Mouse (Mus musculus) MEL (cell line): Measurements from ENCODE around the gene Fam172a. TPM values are rescaled to one million over a fixed set of nuclear protein-coding genes. Genes with fewer than 3 reads are reported as not detected.

ENCODE experiments used
- DNase-seq: peaks from one replicate; pipeline ENCODE4 v3.0.0; 2011; ENCODE audit warnings: low read depth, low spot score
- H3K27ac ChIP-seq: 2 replicates; pipeline ENCODE4 v1.5.1; 2012; ENCODE audit warnings: low read depth, mild to moderate bottlenecking, control low read depth, low read length, moderate library complexity; ENCODE audit not compliant: control insufficient read depth
- H3K27me3 ChIP-seq, 2 experiments: fragments of 150-350 bp in 1 of 2; sonication (generic) in 1 of 2; 2 replicates each; pipeline ENCODE4 v1.6.1; 2012; ENCODE audit warnings: low read length in 2 of 2, mild to moderate bottlenecking in 2 of 2, improper control_type of control experiment in 1 of 2, moderate library complexity in 1 of 2; ENCODE audit not compliant: insufficient read depth in 2 of 2, control insufficient read depth in 1 of 2
- H3K36me3 ChIP-seq, 2 experiments: 2 replicates each; pipeline ENCODE4 v1.6.1; 2012 to 2014; ENCODE audit warnings: low read length in 2 of 2, improper control_type of control experiment in 1 of 2, inconsistent platforms in 1 of 2, mild to moderate bottlenecking in 1 of 2; ENCODE audit not compliant: insufficient read depth in 2 of 2, control insufficient read depth in 1 of 2
- H3K4me1 ChIP-seq, 2 experiments: fragments of 150-350 bp in 1 of 2; sonication (generic) in 1 of 2; 2 replicates each; pipeline ENCODE4 v1.6.1; 2012; ENCODE audit warnings: low read length in 2 of 2, improper control_type of control experiment in 1 of 2, mild to moderate bottlenecking in 1 of 2; ENCODE audit not compliant: insufficient read depth in 2 of 2, control insufficient read depth in 1 of 2
- H3K4me3 ChIP-seq, 2 experiments: fragments of 150-350 bp in 1 of 2; sonication (generic) in 1 of 2; 2 replicates each; pipeline ENCODE4 v1.5.1; 2012; ENCODE audit warnings: low read depth in 2 of 2, low read length in 2 of 2, mild to moderate bottlenecking in 2 of 2, moderate library complexity in 2 of 2, control low read depth in 1 of 2, improper control_type of control experiment in 1 of 2; ENCODE audit not compliant: control insufficient read depth in 1 of 2, insufficient read depth in 1 of 2
- H3K79me2 ChIP-seq: 2 replicates; pipeline ENCODE4 v1.6.1; 2012; ENCODE audit warnings: mild to moderate bottlenecking, low read length, moderate library complexity; ENCODE audit not compliant: control insufficient read depth, poor library complexity, insufficient read depth
- H3K9ac ChIP-seq: 2 replicates; pipeline ENCODE4 v1.6.1; 2012; ENCODE audit warnings: low read depth, mild to moderate bottlenecking, control low read depth, low read length, moderate library complexity; ENCODE audit not compliant: control insufficient read depth, poor library complexity, severe bottlenecking
- H3K9me3 ChIP-seq: fragments of 150-350 bp; sonication (generic); replicated peaks from 2 replicates; pipeline ENCODE4 v1.6.1; 2012; ENCODE audit warnings: mild to moderate bottlenecking, low read length, improper control_type of control experiment, moderate library complexity; ENCODE audit not compliant: insufficient read depth
- CTCF ChIP-seq, 3 experiments: IDR thresholded peaks in 2 of 3; conservative IDR thresholded peaks in 1 of 3; 2 replicates each; pipeline ENCODE4 v1.5.1; 2011 to 2012; ENCODE audit warnings: low read length in 3 of 3, low read depth in 2 of 3, mild to moderate bottlenecking in 2 of 3, improper control_type of control experiment in 1 of 3, inconsistent platforms in 1 of 3, mixed read lengths in 1 of 3, moderate library complexity in 1 of 3; ENCODE audit not compliant: control insufficient read depth in 1 of 3, insufficient read depth in 1 of 3, poor library complexity in 1 of 3, severe bottlenecking in 1 of 3
- E2F4 ChIP-seq: IDR thresholded peaks from 2 replicates; pipeline ENCODE4 v1.6.1; 2011; ENCODE audit warnings: low read depth, low read length, improper control_type of control experiment, borderline replicate concordance
- ETS1 ChIP-seq: IDR thresholded peaks from 2 replicates; pipeline ENCODE4 v1.6.1; 2012; ENCODE audit warnings: low read depth, mild to moderate bottlenecking, inconsistent platforms, low read length, improper control_type of control experiment, moderate library complexity
- GABPA ChIP-seq: IDR thresholded peaks from 2 replicates; pipeline ENCODE4 v1.6.1; 2012; ENCODE audit warnings: low read depth, mild to moderate bottlenecking, inconsistent platforms, low read length, improper control_type of control experiment, moderate library complexity
- HCFC1 ChIP-seq: IDR thresholded peaks from 2 replicates; pipeline ENCODE4 v1.6.1; 2012; ENCODE audit warnings: low read depth, mild to moderate bottlenecking, inconsistent platforms, low read length, improper control_type of control experiment, moderate library complexity
- KAT2A ChIP-seq: conservative IDR thresholded peaks from 2 replicates; pipeline ENCODE4 v1.6.1; 2012; ENCODE audit warnings: low read depth, low read length, improper control_type of control experiment, inconsistent platforms
- MAX ChIP-seq: IDR thresholded peaks from 2 replicates; pipeline ENCODE4 v1.6.1; 2011; ENCODE audit warnings: low read length, improper control_type of control experiment
- MAZ ChIP-seq: IDR thresholded peaks from 2 replicates; pipeline ENCODE4 v1.6.1; 2012; ENCODE audit warnings: low read depth, mild to moderate bottlenecking, inconsistent platforms, low read length, improper control_type of control experiment
- MEF2A ChIP-seq: IDR thresholded peaks from 2 replicates; pipeline ENCODE4 v1.6.1; 2014; ENCODE audit warnings: low read depth, mild to moderate bottlenecking, inconsistent platforms, low read length, improper control_type of control experiment; ENCODE audit not compliant: poor library complexity, insufficient replicate concordance, severe bottlenecking; ENCODE audit errors: extremely low read depth
- MXI1 ChIP-seq: IDR thresholded peaks from 2 replicates; pipeline ENCODE4 v1.6.1; 2011; ENCODE audit warnings: mild to moderate bottlenecking, low read depth, low read length, improper control_type of control experiment
- MYB ChIP-seq: IDR thresholded peaks from 2 replicates; pipeline ENCODE4 v1.6.1; 2011; ENCODE audit warnings: mild to moderate bottlenecking, low read depth, low read length, improper control_type of control experiment
- MYC ChIP-seq: IDR thresholded peaks from 2 replicates; pipeline ENCODE4 v1.6.1; 2011; ENCODE audit warnings: low read depth, mild to moderate bottlenecking, low read length, improper control_type of control experiment, moderate library complexity
- POLR2A ChIP-seq, 2 experiments: IDR thresholded peaks; 2 replicates each; pipeline ENCODE4 v1.6.1; 2011 to 2012; ENCODE audit warnings: low read length in 2 of 2, mild to moderate bottlenecking in 2 of 2, control low read depth in 1 of 2, improper control_type of control experiment in 1 of 2, low read depth in 1 of 2, moderate library complexity in 1 of 2; ENCODE audit not compliant: control insufficient read depth in 1 of 2, insufficient read depth in 1 of 2, poor library complexity in 1 of 2
- POLR2AphosphoS2 ChIP-seq: IDR thresholded peaks from 2 replicates; pipeline ENCODE4 v1.6.1; 2011; ENCODE audit warnings: low read length, improper control_type of control experiment
- POLR2AphosphoS5 ChIP-seq: IDR thresholded peaks from 2 replicates; pipeline ENCODE4 v1.6.1; 2012; ENCODE audit warnings: low read depth, borderline replicate concordance, mild to moderate bottlenecking, inconsistent platforms, low read length, moderate library complexity, mixed read lengths
- RAD21 ChIP-seq: IDR thresholded peaks from 2 replicates; pipeline ENCODE4 v1.6.1; 2011; ENCODE audit warnings: mild to moderate bottlenecking, low read depth, low read length, improper control_type of control experiment
- RCOR1 ChIP-seq: IDR thresholded peaks from 2 replicates; pipeline ENCODE4 v1.6.1; 2012; ENCODE audit warnings: low read depth, mild to moderate bottlenecking, inconsistent platforms, low read length, improper control_type of control experiment
- SIN3A ChIP-seq: IDR thresholded peaks from 2 replicates; pipeline ENCODE4 v1.6.1; 2012; ENCODE audit warnings: low read length, improper control_type of control experiment, inconsistent platforms
- SMC3 ChIP-seq: IDR thresholded peaks from 2 replicates; pipeline ENCODE4 v1.6.1; 2011; ENCODE audit warnings: low read depth, low read length, improper control_type of control experiment
- TCF12 ChIP-seq: IDR thresholded peaks from 2 replicates; pipeline ENCODE4 v1.6.1; 2014; ENCODE audit warnings: low read depth, mild to moderate bottlenecking, inconsistent platforms, low read length, improper control_type of control experiment, moderate library complexity
- USF2 ChIP-seq, 2 experiments: IDR thresholded peaks; 2 replicates each; pipeline ENCODE4 v1.6.1; 2011 to 2012; ENCODE audit warnings: improper control_type of control experiment in 2 of 2, low read length in 2 of 2, borderline replicate concordance in 1 of 2, inconsistent platforms in 1 of 2, low read depth in 1 of 2, mild to moderate bottlenecking in 1 of 2; ENCODE audit not compliant: insufficient read depth in 1 of 2
- ZKSCAN1 ChIP-seq: IDR thresholded peaks from 2 replicates; pipeline ENCODE4 v1.6.1; 2012; ENCODE audit warnings: low read depth, mild to moderate bottlenecking, inconsistent platforms, low read length, improper control_type of control experiment, moderate library complexity
- ZMIZ1 ChIP-seq: IDR thresholded peaks from 2 replicates; pipeline ENCODE4 v1.6.1; 2012; ENCODE audit warnings: low read depth, mild to moderate bottlenecking, inconsistent platforms, low read length, improper control_type of control experiment, moderate library complexity
- ZNF384 ChIP-seq: IDR thresholded peaks from 2 replicates; pipeline ENCODE4 v1.6.1; 2012; ENCODE audit warnings: low read depth, mild to moderate bottlenecking, inconsistent platforms, low read length, improper control_type of control experiment
- polyA plus RNA-seq, 2 experiments: library from polyadenylated mRNA; stranded (reverse) in 1 of 2; unstranded in 1 of 2; fragments of >175 nt in 1 of 2; fragments of >200 nt in 1 of 2; gene quantifications; 2 replicates each; pipeline versions ENCODE4 v1.2.1 to v1.2.4; 2012; ENCODE audit warnings: low replicate concordance in 2 of 2, low read depth in 1 of 2; ENCODE audit not compliant: insufficient read length in 2 of 2, insufficient read depth in 1 of 2, missing spikeins in 1 of 2
- total RNA-seq: library from RNA; depleted of rRNA; stranded (reverse); fragments of 300-350 nt; gene quantifications from 2 replicates; pipeline ENCODE4 v1.2.3, GENCODE M21; 2012

Fam172a gene
- total and polyA plus RNA-seq, 3 experiments, result 13.4 to 358 (median 19.6) TPM

DNA sequence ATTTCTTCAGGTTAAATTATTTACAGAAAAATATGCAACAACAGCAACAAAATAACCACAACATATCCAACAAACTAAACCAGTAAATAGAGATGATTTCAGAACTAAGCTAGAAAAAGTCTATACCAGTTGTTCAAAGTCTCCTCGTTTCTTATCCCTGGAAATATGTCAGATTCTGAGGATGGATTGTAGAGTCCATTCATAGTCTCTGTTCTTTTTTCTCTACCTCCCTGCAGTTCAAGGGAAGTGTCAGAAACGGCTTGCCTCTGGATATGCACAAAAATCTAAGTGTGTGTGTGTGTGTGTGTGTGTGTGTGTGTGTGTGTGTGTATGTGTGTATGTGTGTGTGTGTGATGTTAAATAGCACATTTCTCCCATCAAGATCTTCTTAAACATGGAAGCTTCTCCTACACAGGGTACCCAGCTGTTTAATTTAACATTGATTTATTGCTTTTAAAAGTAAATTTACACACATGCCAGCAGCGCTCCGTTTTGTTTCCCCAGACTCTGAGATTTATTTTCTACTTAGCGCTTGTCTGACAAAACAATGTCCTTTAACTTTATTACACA lies 475.6 kb downstream of the Fam172a start:
- Histone ChIP-seq H3K9ac (no peak overlapping the region), H3K27ac (no peak overlapping the region), H3K4me1 (no peaks in the 10 kb centered on the region), H3K79me2 (no peaks in the 10 kb centered on the region), H3K36me3 (no peaks in the 10 kb centered on the region), H3K9me3 (no peaks in the 10 kb centered on the region), H3K4me3 (no peak overlapping the region), H3K27me3 (peaks cover 0 to 3% of the 10 kb centered on the region in 2 experiments; a peak in 1 of 4 replicates)
- DNase-seq, result no peak
- TF ChIP-seq POLR2AphosphoS2 (no peak), RCOR1 (no peak)

DNA sequence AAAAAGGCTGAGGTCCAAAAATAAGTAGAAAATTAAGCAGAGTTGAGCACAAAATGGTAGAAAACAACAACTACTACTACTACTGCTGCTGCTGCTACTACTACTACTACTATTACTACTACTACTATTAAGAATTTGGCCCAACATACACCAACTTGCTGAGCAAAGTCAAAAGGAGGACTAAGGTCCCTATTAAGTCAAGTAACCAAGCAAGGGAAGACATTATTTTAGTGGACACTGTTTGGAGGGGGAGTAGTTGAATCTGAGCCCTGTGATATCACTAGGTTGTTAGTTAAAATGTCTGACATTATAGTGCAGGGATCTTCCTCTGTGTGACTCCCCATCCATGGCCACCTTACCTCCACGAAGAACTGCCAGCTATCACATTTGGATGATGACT lies 476.2 kb downstream of the Fam172a start:
- TF ChIP-seq CTCF (IDR thresholded peaks at IDR 0.05 in 2 of 3, conservative IDR thresholded peaks at IDR 0.05 in 1 of 3; ENCODE audit: control insufficient read depth in 1 of 3, insufficient read depth in 1 of 3, low read depth in 2 of 3, low read length in 3 of 3, poor library complexity in 1 of 3, severe bottlenecking in 1 of 3), result no peak
- no peak for TF ChIP-seq POLR2AphosphoS5
- no peak for TF ChIP-seq ETS1
- no peak for TF ChIP-seq MEF2A
- TF ChIP-seq MYB, result no peak
- TF ChIP-seq ZNF384, result no peak
- TF ChIP-seq, all 39 proteins: peak for 0
- no peak overlapping the region for H3K4me3 ChIP-seq
- no peak overlapping the region for H3K9ac ChIP-seq
- H3K9me3 ChIP-seq, result no peaks in the 10 kb centered on the region
- no peak overlapping the region for H3K27ac ChIP-seq
- no peak for DNase-seq
- no peaks in the 10 kb centered on the region for H3K4me1 ChIP-seq
- no peaks in the 10 kb centered on the region for H3K36me3 ChIP-seq
- peaks cover 0 to 3% of the 10 kb centered on the region in 2 experiments; a peak in 1 of 4 replicates for H3K27me3 ChIP-seq
- no peaks in the 10 kb centered on the region for H3K79me2 ChIP-seq

DNA sequence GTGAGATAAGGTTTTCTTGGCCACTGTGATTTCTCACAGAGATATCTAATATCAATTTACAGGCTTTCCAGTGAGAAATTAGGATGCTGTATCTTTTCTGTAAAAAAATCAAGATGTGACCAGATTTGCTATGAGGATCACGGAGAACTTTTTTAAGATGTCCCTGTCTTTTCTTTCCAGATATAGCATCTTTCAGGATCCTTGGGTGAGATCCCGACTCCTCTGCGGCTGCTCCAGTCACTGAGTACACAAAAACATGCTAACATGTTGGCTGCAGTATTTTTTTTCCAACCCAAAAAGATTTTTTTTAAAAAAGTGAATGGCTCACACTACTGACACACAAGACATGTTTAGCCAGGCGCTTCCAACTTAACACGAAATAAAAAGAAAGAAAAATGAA lies 476.9 kb downstream of the Fam172a start:
- TF ChIP-seq RAD21, result no peak
- TF ChIP-seq POLR2A (IDR thresholded peaks at IDR 0.05; ENCODE audit: control insufficient read depth in 1 of 2, insufficient read depth in 1 of 2, low read depth in 1 of 2, low read length in 2 of 2, poor library complexity in 1 of 2), result no peak
- no peak for TF ChIP-seq GABPA
- no peak for TF ChIP-seq SMC3
- no peak for TF ChIP-seq KAT2A
- TF ChIP-seq HCFC1, result no peak
- no peak for TF ChIP-seq SIN3A
- no peak for TF ChIP-seq ZMIZ1
- no peak for TF ChIP-seq MYC
- no peak for TF ChIP-seq CTCF (IDR thresholded peaks at IDR 0.05 in 2 of 3, conservative IDR thresholded peaks at IDR 0.05 in 1 of 3; ENCODE audit: control insufficient read depth in 1 of 3, insufficient read depth in 1 of 3, low read depth in 2 of 3, low read length in 3 of 3, poor library complexity in 1 of 3, severe bottlenecking in 1 of 3)
- no peak for TF ChIP-seq MAX
- TF ChIP-seq MAZ, result no peak
- no peak for TF ChIP-seq MXI1
- no peak for TF ChIP-seq E2F4
- TF ChIP-seq TCF12, result no peak
- no peak for TF ChIP-seq RCOR1
- TF ChIP-seq USF2 (IDR thresholded peaks at IDR 0.05; ENCODE audit: borderline replicate concordance in 1 of 2, insufficient read depth in 1 of 2, low read depth in 1 of 2, low read length in 2 of 2), result no peak
- TF ChIP-seq ZKSCAN1, result no peak
- no peak for TF ChIP-seq POLR2AphosphoS5
- Histone ChIP-seq H3K27me3 (peaks cover 0 to 3% of the 10 kb centered on the region in 2 experiments; a peak in 1 of 4 replicates), H3K36me3 (no peaks in the 10 kb centered on the region), H3K79me2 (no peaks in the 10 kb centered on the region), H3K4me1 (no peaks in the 10 kb centered on the region), H3K9ac (no peak overlapping the region), H3K9me3 (no peaks in the 10 kb centered on the region), H3K4me3 (no peak overlapping the region), H3K27ac (no peak overlapping the region)
- DNase-seq, result no peak
